Mouse (Mus musculus) frontal cortex, adult (tissue): Measurements from ENCODE around the gene Hnf4a.
A peak's percentile ranks its signal among the peaks of the same experiment; 100 is the strongest.

Experiments used
- ATAC-seq: cut with Nextera tagmentation; 2 replicates; pipeline ENCODE4 v1.9.2; 2017; ENCODE audit warnings: mild to moderate bottlenecking, moderate library complexity, mixed read lengths; ENCODE audit not compliant: low TSS enrichment

Gene Hnf4a

GRCm38 (mm10) chr2:163552518-163552929 is 45.9 kb downstream of the Hnf4a start:
- ATAC-seq, result no peak

- ATAC-seq, result no peak
Observed at GRCm38 (mm10) chr2:163554425-163554982, 47.9 kb downstream of the Hnf4a start.

- ATAC-seq, result no peak
Observed at GRCm38 (mm10) chr2:163554996-163555395, 48.4 kb downstream of the Hnf4a start.

GRCm38 (mm10) chr2:163555417-163555816 is 48.8 kb downstream of the Hnf4a start:
- ATAC-seq, result no peak

- ATAC-seq, result no peak
Observed at GRCm38 (mm10) chr2:163558548-163558947, 51.9 kb downstream of the Hnf4a start.

GRCm38 (mm10) chr2:163559236-163559635 is 52.6 kb downstream of the Hnf4a start:
- ATAC-seq, result no peak

- no peak for ATAC-seq
Observed at GRCm38 (mm10) chr2:163560247-163560646, 53.6 kb downstream of the Hnf4a start.

GRCm38 (mm10) chr2:163561258-163561948 is 54.8 kb downstream of the Hnf4a start:
- no peak for ATAC-seq

- no peak for ATAC-seq
Observed at GRCm38 (mm10) chr2:163564646-163565045, 58.0 kb downstream of the Hnf4a start.

GRCm38 (mm10) chr2:163574321-163574720 is 67.7 kb downstream of the Hnf4a start:
- no peak for ATAC-seq

- no peak for ATAC-seq
Observed at GRCm38 (mm10) chr2:163575248-163575647, 68.6 kb downstream of the Hnf4a start.

- peak; percentile 74; the same call in 1 of the 2 replicates for ATAC-seq
Observed at GRCm38 (mm10) chr2:163577986-163578385, 71.4 kb downstream of the Hnf4a start.

- no peak for ATAC-seq
Observed at GRCm38 (mm10) chr2:163580069-163580945, 73.7 kb downstream of the Hnf4a start.

- ATAC-seq, result no peak
Observed at GRCm38 (mm10) chr2:163583226-163584087, 76.8 kb downstream of the Hnf4a start.

GRCm38 (mm10) chr2:163584088-163584426 is 77.4 kb downstream of the Hnf4a start:
- ATAC-seq, result no peak

- no peak for ATAC-seq
Observed at GRCm38 (mm10) chr2:163586384-163587261, 80.0 kb downstream of the Hnf4a start.

GRCm38 (mm10) chr2:163587506-163587905 is 80.9 kb downstream of the Hnf4a start:
- ATAC-seq, result no peak

GRCm38 (mm10) chr2:163590211-163590610 is 83.6 kb downstream of the Hnf4a start:
- no peak for ATAC-seq

- no peak for ATAC-seq
Observed at GRCm38 (mm10) chr2:163590996-163591395, 84.4 kb downstream of the Hnf4a start.

- no peak for ATAC-seq
Observed at GRCm38 (mm10) chr2:163592084-163592483, 85.5 kb downstream of the Hnf4a start.
